Mouse (Mus musculus): Measurements from ENCODE around the gene Golph3l. TPM values are rescaled to one million over a fixed set of nuclear protein-coding genes. Genes with fewer than 3 reads are reported as not detected.
"Not testable (repeated sequence)": the region's sequence is repeated elsewhere in the genome, so short reads cannot be mapped to it uniquely, and the experiment has no call there.

Gene Golph3l
- polyA plus RNA-seq, 1 experiment from 2014 or later: 29.4 TPM

- Histone ChIP-seq H3K36me3 (no peaks in the 10 kb centered on the region), H3K9me3 (no peaks in the 10 kb centered on the region), H3K9ac (no peak overlapping the region), H3K27me3 (no peaks in the 10 kb centered on the region), H3K27ac (peak overlapping the region; percentile 86), H3K4me2 (no peak overlapping the region), H3K4me3 (no peak overlapping the region), H3K4me1 (peaks cover 19% of the 10 kb centered on the region; the same call in 1 of the 2 replicates)
- ATAC-seq (ENCODE audit: insufficient number of reproducible peaks, low FRiP score, low TSS enrichment, low read depth): 0 out of 2 replicates have a peak, but pooled peaks have one; percentile 66
- WGBS: 42% methylated on average over 6 of the region's 6 CpGs
These were observed 61.7 kb downstream of the Golph3l start for GRCm38 (mm10) chr3:95650276-95651032.

DNA sequence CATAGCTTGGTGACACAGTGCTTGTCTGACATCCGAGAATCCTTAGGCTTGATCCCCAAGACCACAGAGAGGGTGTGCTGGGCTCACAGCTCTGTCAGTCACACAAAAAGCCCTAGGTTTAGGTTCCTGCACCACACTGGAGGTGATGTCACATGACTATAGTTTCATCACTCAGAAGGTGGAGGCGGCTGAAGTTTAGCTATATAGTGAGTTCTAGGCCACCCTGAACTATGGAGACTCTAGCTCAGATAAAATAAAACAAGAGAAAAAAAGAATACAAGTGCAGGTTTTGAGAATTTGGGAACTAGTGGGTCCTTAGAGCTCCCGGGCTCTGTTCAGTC, 62.3 kb downstream of the Golph3l start:
- ATAC-seq (ENCODE audit: insufficient number of reproducible peaks, low FRiP score, low TSS enrichment, low read depth): no peak

DNA sequence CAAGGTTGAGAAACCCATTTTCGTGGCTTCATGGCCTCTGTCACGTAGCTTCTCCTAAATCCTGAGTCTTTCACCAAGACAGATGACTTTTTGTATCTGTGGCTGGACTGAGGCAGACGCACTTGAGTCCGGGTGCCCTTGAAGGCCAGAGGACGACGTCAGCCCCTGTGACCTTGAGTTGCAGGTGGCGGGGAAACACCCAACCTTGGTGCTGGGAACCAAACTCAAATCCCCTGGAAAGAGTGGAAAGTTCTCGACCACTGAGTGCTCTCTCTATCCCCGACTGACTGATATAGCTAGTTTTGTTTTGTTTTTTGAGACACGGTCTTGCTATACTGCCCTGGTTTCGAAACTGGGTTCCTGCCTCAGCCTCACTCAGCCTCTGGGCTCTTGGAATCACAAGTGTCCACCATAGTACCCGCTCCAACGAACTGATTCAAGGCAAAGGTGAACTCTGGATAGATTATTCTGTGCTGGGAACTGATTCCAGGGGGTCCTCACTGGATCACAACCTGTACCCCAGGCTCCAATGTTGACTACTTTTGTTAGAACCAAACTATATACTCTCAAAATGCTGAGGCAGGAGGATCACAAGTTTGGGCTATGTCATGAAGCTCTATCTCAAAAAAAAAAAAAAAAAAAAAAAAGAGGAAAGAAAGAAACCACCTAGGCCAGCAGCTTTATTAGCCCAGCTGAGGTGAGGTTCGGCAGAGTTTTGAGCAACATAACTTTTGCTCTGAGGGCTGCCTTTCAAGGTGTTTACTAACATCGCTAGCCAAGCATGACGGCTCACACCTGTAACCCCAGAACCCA, 62.9 kb downstream of the Golph3l start:
- no peak overlapping the region for H3K4me3 ChIP-seq
- H3K9ac ChIP-seq: no peak overlapping the region
- ATAC-seq (ENCODE audit: insufficient number of reproducible peaks, low FRiP score, low TSS enrichment, low read depth): no peak
- H3K9me3 ChIP-seq: no peaks in the 10 kb centered on the region
- H3K4me2 ChIP-seq: no peak overlapping the region
- H3K36me3 ChIP-seq: no peaks in the 10 kb centered on the region
- H3K4me1 ChIP-seq: peaks cover 19% of the 10 kb centered on the region; the same call in 1 of the 2 replicates
- peak overlapping the region; percentile 86 for H3K27ac ChIP-seq
- H3K27me3 ChIP-seq: no peaks in the 10 kb centered on the region
- 84% methylated on average over 16 of the region's 16 CpGs for WGBS

More for the DNA sequence above, 62.3 kb downstream of the Golph3l start:
- no peak overlapping the region for H3K9ac ChIP-seq
- no peak overlapping the region for H3K4me3 ChIP-seq
- no peaks in the 10 kb centered on the region for H3K36me3 ChIP-seq
- WGBS: 80% methylated on average over 3 of the region's 3 CpGs
- H3K9me3 ChIP-seq: no peaks in the 10 kb centered on the region
- no peak overlapping the region for H3K4me2 ChIP-seq
- H3K27ac ChIP-seq: peak overlapping the region; percentile 86
- H3K27me3 ChIP-seq: no peaks in the 10 kb centered on the region
- peaks cover 19% of the 10 kb centered on the region; the same call in 1 of the 2 replicates for H3K4me1 ChIP-seq

DNA sequence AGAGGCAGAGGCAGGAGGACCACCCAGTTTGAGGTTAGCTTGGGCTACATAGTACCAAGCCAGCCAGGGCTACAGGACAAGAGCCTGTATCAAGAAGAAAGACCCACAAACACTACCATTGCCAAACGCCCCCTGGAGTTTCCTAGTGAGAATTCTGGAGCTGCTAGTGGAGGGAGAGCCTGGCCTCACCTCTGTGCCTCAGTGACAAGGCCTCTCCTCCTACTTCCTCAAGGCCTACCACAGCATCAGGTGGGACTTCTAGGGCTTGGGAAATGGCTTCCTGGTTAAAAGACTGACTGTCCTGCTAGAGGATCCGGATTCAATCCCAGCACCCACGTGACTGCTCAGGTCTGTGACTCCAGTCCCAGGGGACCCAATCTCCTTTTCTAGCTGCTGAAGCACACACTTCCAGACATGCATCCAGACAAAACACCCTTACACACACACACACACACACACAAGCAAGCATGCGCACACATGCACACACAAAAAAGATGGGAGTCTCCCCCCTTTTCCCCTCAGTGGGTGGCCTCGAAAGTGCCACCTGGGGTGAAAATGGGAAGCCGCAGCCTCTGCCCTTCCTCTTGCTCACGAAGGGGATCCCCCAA, 63.6 kb downstream of the Golph3l start:
- Histone ChIP-seq H3K4me3 (no peak overlapping the region), H3K27ac (no peak overlapping the region), H3K9me3 (no peaks in the 10 kb centered on the region), H3K4me1 (peaks cover 19% of the 10 kb centered on the region; the same call in 1 of the 2 replicates), H3K4me2 (no peak overlapping the region), H3K36me3 (no peaks in the 10 kb centered on the region), H3K27me3 (no peaks in the 10 kb centered on the region), H3K9ac (no peak overlapping the region)
- 61% methylated on average over 7 of the region's 7 CpGs for WGBS
- no peak for ATAC-seq (ENCODE audit: insufficient number of reproducible peaks, low FRiP score, low TSS enrichment, low read depth)

DNA sequence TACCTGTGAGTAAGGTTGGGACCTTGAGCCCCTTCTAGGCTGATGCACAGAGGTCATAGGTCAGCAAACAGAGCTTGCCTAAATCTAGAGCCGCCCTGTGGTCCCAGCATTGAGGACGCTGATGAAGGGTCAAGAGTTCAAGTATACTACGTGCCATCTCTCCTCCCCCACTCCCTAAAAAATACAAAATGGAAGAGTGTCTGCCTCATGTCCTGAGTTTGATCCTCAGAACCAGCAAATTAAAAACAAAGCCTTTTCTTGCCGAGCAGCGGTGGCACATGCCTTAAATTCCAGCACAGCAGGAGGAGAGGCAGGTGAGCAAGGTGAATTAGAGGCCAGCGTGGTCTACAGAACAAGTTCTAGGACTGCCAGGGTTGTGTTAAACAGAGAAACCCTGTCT, 64.1 kb downstream of the Golph3l start:
- H3K9ac ChIP-seq: no peak overlapping the region
- no peak overlapping the region for H3K4me3 ChIP-seq
- H3K9me3 ChIP-seq: no peaks in the 10 kb centered on the region
- H3K27me3 ChIP-seq: no peaks in the 10 kb centered on the region
- no peak overlapping the region for H3K4me2 ChIP-seq
- H3K36me3 ChIP-seq: no peaks in the 10 kb centered on the region
- H3K27ac ChIP-seq: no peak overlapping the region
- no peak for ATAC-seq (ENCODE audit: insufficient number of reproducible peaks, low FRiP score, low TSS enrichment, low read depth)
- peaks cover 24% of the 10 kb centered on the region; the same call in 1 of the 2 replicates for H3K4me1 ChIP-seq
- WGBS: 20% methylated on average over 6 of the region's 6 CpGs

DNA sequence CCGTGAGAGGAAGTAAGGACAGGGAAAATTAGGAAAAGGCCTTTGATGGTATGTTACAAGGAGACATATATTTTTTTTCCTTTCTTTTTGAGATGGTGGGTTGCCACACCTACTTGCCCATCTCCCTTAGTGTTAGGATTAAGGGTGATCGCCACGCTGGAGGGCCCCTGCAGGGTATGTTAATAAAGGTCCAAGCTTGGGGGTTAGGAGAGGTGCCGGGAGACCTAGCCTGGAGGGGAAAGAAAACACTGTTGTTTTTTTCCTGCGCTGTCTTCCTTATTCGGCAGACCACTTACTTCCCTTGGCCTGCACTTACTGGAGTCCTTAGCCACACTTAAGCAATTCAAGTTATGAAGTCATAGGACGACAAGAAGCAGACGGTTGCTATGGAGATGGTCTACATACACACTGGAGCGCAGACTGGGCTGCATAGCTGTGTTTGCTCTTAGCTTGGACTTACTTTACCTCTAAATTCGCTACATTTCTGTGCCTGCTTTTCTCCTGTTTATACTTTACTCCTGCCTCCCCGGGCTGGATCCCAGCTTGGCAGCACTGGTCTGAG, 64.8 kb downstream of the Golph3l start:
- Histone ChIP-seq H3K27ac (peak overlapping the region; percentile 70), H3K9me3 (no peaks in the 10 kb centered on the region), H3K4me2 (no peak overlapping the region), H3K9ac (no peak overlapping the region), H3K4me1 (peaks cover 27% of the 10 kb centered on the region; the same call in 1 of the 2 replicates), H3K27me3 (no peaks in the 10 kb centered on the region), H3K4me3 (no peak overlapping the region), H3K36me3 (no peaks in the 10 kb centered on the region)
- ATAC-seq (ENCODE audit: insufficient number of reproducible peaks, low FRiP score, low TSS enrichment, low read depth): no peak
- WGBS: 28% methylated on average over 11 of the region's 11 CpGs

DNA sequence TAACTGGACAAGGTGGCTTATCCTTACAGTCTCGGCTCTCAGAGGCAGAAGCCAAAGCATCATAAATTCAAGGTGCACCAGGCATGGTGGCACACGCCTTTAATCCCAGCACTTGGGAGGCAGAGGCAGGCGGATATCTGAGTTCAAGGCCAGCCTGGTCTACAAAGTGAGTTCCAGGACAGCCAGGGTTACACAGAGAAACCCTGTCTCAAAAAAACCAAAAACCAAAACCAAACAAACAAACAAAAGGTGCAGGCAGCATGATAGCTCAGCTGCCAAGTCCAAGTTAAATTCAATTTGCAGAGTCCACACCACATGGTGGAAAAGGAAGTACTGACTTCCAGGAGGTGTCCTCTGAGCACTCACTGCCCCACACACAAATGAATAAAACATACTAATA, 65.6 kb downstream of the Golph3l start:
- H3K4me3 ChIP-seq; H3K9me3 ChIP-seq; H3K4me2 ChIP-seq; H3K36me3 ChIP-seq; H3K27me3 ChIP-seq; H3K9ac ChIP-seq; ATAC-seq (ENCODE audit: insufficient number of reproducible peaks, low FRiP score, low TSS enrichment, low read depth): not testable (repeated sequence)
- WGBS: 84% methylated on average over 3 of the region's 3 CpGs
- Histone ChIP-seq H3K27ac (0 out of 2 replicates have a peak overlapping the region, but pooled peaks have one; percentile 70), H3K4me1 (peaks cover 27% of the 10 kb centered on the region; the same call in 1 of the 2 replicates)

GRCm38 (mm10) chr3:95655437-95655836, 66.7 kb downstream of the Golph3l start:
- H3K4me1 ChIP-seq: peaks cover 24% of the 10 kb centered on the region; the same call in 1 of the 2 replicates
- peaks cover 3% of the 10 kb centered on the region; the same call in 1 of the 2 replicates for H3K36me3 ChIP-seq
- 88% methylated on average over 5 of the region's 5 CpGs for WGBS
- H3K9me3 ChIP-seq: no peaks in the 10 kb centered on the region
- H3K9ac ChIP-seq: no peak overlapping the region
- no peak overlapping the region for H3K4me2 ChIP-seq
- ATAC-seq (ENCODE audit: insufficient number of reproducible peaks, low FRiP score, low TSS enrichment, low read depth): no peak
- no peak overlapping the region for H3K4me3 ChIP-seq
- no peak overlapping the region for H3K27ac ChIP-seq
- no peaks in the 10 kb centered on the region for H3K27me3 ChIP-seq

DNA sequence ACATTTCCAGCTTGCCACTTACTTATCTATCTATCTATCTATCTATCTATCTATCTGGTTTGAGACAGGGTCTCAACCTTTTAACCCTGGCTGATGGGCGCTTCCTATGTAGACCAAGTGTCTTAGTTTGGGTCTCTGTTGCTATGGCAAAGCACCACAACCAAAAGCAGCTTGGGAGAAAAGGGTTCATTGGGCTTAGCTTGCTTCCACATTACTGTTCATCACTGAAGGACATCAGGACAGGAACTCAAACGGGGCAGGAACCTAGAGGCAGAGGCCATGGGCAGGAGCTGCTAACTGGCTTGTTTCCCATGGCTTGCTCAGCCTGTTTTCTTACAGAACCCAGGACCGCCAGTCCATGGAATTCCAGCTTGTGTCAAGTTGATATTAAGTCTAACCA, 68.4 kb downstream of the Golph3l start:
- Histone ChIP-seq H3K9me3 (no peaks in the 10 kb centered on the region), H3K9ac (no peak overlapping the region), H3K36me3 (peaks cover 10% of the 10 kb centered on the region; the same call in 1 of the 2 replicates), H3K4me3 (no peak overlapping the region), H3K27ac (no peak overlapping the region), H3K27me3 (no peaks in the 10 kb centered on the region), H3K4me1 (peaks cover 37% of the 10 kb centered on the region), H3K4me2 (no peak overlapping the region)
- WGBS: 87% methylated on average over 3 of the region's 3 CpGs
- no peak for ATAC-seq (ENCODE audit: insufficient number of reproducible peaks, low FRiP score, low TSS enrichment, low read depth)

- WGBS: 80% methylated on average over 3 of the region's 3 CpGs
- peaks cover 39% of the 10 kb centered on the region for H3K4me1 ChIP-seq
- H3K36me3 ChIP-seq: peaks cover 14% of the 10 kb centered on the region; the same call in 1 of the 2 replicates
- ATAC-seq (ENCODE audit: insufficient number of reproducible peaks, low FRiP score, low TSS enrichment, low read depth): no peak
- no peaks in the 10 kb centered on the region for H3K27me3 ChIP-seq
- H3K4me3 ChIP-seq: peak overlapping the region; percentile 95
- peak overlapping the region; percentile 99; the same call in 1 of the 2 replicates for H3K27ac ChIP-seq
- H3K9ac ChIP-seq: no peak overlapping the region
- peak overlapping the region; percentile 54; the same call in 1 of the 2 replicates for H3K4me2 ChIP-seq
- H3K9me3 ChIP-seq: no peaks in the 10 kb centered on the region
These were observed 69.0 kb downstream of the Golph3l start for GRCm38 (mm10) chr3:95657711-95658110.

GRCm38 (mm10) chr3:95658236-95658867, 69.6 kb downstream of the Golph3l start, which contains the start of gene Mcl1:
Mcl1 (plus strand) TSS chr3:95658788.
- Histone ChIP-seq H3K27me3 (no peaks in the 10 kb centered on the region), H3K9ac (peak within 1 kb of the TSS; percentile 99), H3K4me2 (peak within 1 kb of the TSS; percentile 62), H3K4me3 (peak within 1 kb of the TSS; percentile 95), H3K36me3 (peaks cover 19% of the 10 kb centered on the region), H3K4me1 (peaks cover 37% of the 10 kb centered on the region), H3K27ac (peak within 1 kb of the TSS; percentile 99), H3K9me3 (no peaks in the 10 kb centered on the region)
- peak; percentile 94 for ATAC-seq (ENCODE audit: insufficient number of reproducible peaks, low FRiP score, low TSS enrichment, low read depth)
- under 1% methylated on average over 43 of the region's 43 CpGs for WGBS
